Mouse (Mus musculus) kidney, embryonic 15.5 days (tissue): ENCODE results near the gene Olfr140. TPM values are rescaled to one million over a fixed set of nuclear protein-coding genes. Genes with fewer than 3 reads are reported as not detected.

ENCODE experiments used
- ATAC-seq: fragments of 200-750 bp; cut with Nextera tagmentation; replicated peaks from 2 replicates; pipeline ENCODE4 v1.8.0; 2017; ENCODE audit warnings: moderate TSS enrichment; ENCODE audit not compliant: low FRiP score
- H3K27ac ChIP-seq: fragments of 300-500 bp; sonication (generic); 2 replicates; pipeline ENCODE4 v1.5.1; 2015; ENCODE audit warnings: mild to moderate bottlenecking, inconsistent platforms
- H3K27me3 ChIP-seq: fragments of 300-500 bp; sonication (generic); 2 replicates; pipeline ENCODE4 v1.6.1; 2015; ENCODE audit warnings: inconsistent platforms
- H3K36me3 ChIP-seq: fragments of 300-500 bp; sonication (generic); 2 replicates; pipeline ENCODE4 v1.6.1; 2015; ENCODE audit warnings: inconsistent platforms
- H3K4me1 ChIP-seq: fragments of 300-500 bp; sonication (generic); 2 replicates; pipeline ENCODE4 v1.6.1; 2015; ENCODE audit warnings: inconsistent platforms
- H3K4me2 ChIP-seq: fragments of 300-500 bp; sonication (generic); 2 replicates; pipeline ENCODE4 v1.6.1; 2015; ENCODE audit warnings: moderate library complexity, mild to moderate bottlenecking, inconsistent platforms
- H3K4me3 ChIP-seq: fragments of 300-500 bp; sonication (generic); replicated peaks from 2 replicates; pipeline ENCODE4 v1.5.1; 2015; ENCODE audit warnings: mild to moderate bottlenecking, inconsistent platforms
- H3K9ac ChIP-seq: fragments of 300-500 bp; sonication (generic); 2 replicates; pipeline ENCODE4 v1.6.1; 2015; ENCODE audit warnings: mild to moderate bottlenecking, inconsistent platforms
- H3K9me3 ChIP-seq: fragments of 300-500 bp; sonication (generic); replicated peaks from 2 replicates; pipeline ENCODE4 v1.6.1; 2016; ENCODE audit warnings: inconsistent platforms
- WGBS: fragments of 180-500 bp; shearing (Covaris S2); methylation state at CpG from one replicate; pipeline ENCODE4 v1.1.7; 2015; ENCODE audit warnings: mixed read lengths; 5-methylcytosine and 5-hydroxymethylcytosine counted together
- polyA plus RNA-seq: library from polyadenylated mRNA; unstranded; fragments of >200 nt; fragmentation: Nextera tagmentation; extraction: Ambion mirVana; gene quantifications from 2 replicates; pipeline ENCODE4 v1.2.1, GENCODE M21; 2015

Gene Olfr140
- polyA plus RNA-seq = not detected in 2 replicates

- no peak for ATAC-seq
- Histone ChIP-seq H3K9me3 (no peaks in the 10 kb centered on the region), H3K4me2 (no peak within 1 kb of the TSS), H3K27me3 (no peaks in the 10 kb centered on the region), H3K27ac (no peak within 1 kb of the TSS), H3K4me3 (no peak within 1 kb of the TSS), H3K4me1 (no peaks in the 10 kb centered on the region), H3K36me3 (no peaks in the 10 kb centered on the region), H3K9ac (no peak within 1 kb of the TSS)
Observed at GRCm38 (mm10) chr2:90063494-90063893, at the start of gene Olfr140. TSS of gene Olfr140 (minus strand) at chr2:90063594.

- 65% methylated on average over 2 of the region's 2 CpGs for WGBS
- Histone ChIP-seq H3K4me2 (no peak overlapping the region), H3K4me3 (no peak overlapping the region), H3K27me3 (no peaks in the 10 kb centered on the region), H3K4me1 (no peaks in the 10 kb centered on the region), H3K27ac (no peak overlapping the region), H3K9ac (no peak overlapping the region), H3K36me3 (no peaks in the 10 kb centered on the region), H3K9me3 (no peaks in the 10 kb centered on the region; the same call in 1 of the 2 replicates)
- ATAC-seq = no peak
Observed at GRCm38 (mm10) chr2:90070065-90070464, 6.7 kb upstream of the Olfr140 start.

- Histone ChIP-seq H3K27me3 (no peaks in the 10 kb centered on the region), H3K4me2 (no peak within 1 kb of the TSS), H3K27ac (no peak within 1 kb of the TSS), H3K4me3 (no peak within 1 kb of the TSS), H3K9ac (no peak within 1 kb of the TSS), H3K9me3 (no peaks in the 10 kb centered on the region), H3K4me1 (no peaks in the 10 kb centered on the region), H3K36me3 (no peaks in the 10 kb centered on the region)
- no peak for ATAC-seq
Observed at GRCm38 (mm10) chr2:90035037-90035436, 28.4 kb downstream of the Olfr140 start, which contains the start of gene Olfr1265. TSS of gene Olfr1265 (plus strand) at chr2:90035337.

GRCm38 (mm10) chr2:90025477-90025876 is 37.9 kb downstream of the Olfr140 start, which contains the start of gene Olfr1264:
TSS of gene Olfr1264 (minus strand) at chr2:90025577.
- no peaks in the 10 kb centered on the region for H3K27me3 ChIP-seq
- H3K4me1 ChIP-seq = no peaks in the 10 kb centered on the region
- no peak for ATAC-seq
- WGBS = 66% methylated on average over 2 of the region's 2 CpGs
- no peak within 1 kb of the TSS for H3K4me3 ChIP-seq
- H3K36me3 ChIP-seq = no peaks in the 10 kb centered on the region
- no peaks in the 10 kb centered on the region for H3K9me3 ChIP-seq
- H3K4me2 ChIP-seq = no peak within 1 kb of the TSS
- no peak within 1 kb of the TSS for H3K9ac ChIP-seq
- H3K27ac ChIP-seq = no peak within 1 kb of the TSS

- H3K9ac ChIP-seq = no peak within 1 kb of the TSS
- WGBS = 77% methylated on average over 2 of the region's 2 CpGs
- no peaks in the 10 kb centered on the region for H3K9me3 ChIP-seq
- H3K27ac ChIP-seq = no peak within 1 kb of the TSS
- H3K4me2 ChIP-seq = no peak within 1 kb of the TSS
- no peak within 1 kb of the TSS for H3K4me3 ChIP-seq
- no peak for ATAC-seq
- H3K4me1 ChIP-seq = no peaks in the 10 kb centered on the region
- no peaks in the 10 kb centered on the region for H3K36me3 ChIP-seq
- no peaks in the 10 kb centered on the region for H3K27me3 ChIP-seq
Observed at GRCm38 (mm10) chr2:90011831-90012230, 51.6 kb downstream of the Olfr140 start, which contains the start of gene Olfr1263. TSS of gene Olfr1263 (plus strand) at chr2:90012131.

- no peak within 1 kb of the TSS for H3K9ac ChIP-seq
- H3K27ac ChIP-seq = no peak within 1 kb of the TSS
- no peaks in the 10 kb centered on the region for H3K4me1 ChIP-seq
- H3K36me3 ChIP-seq = no peaks in the 10 kb centered on the region
- no peaks in the 10 kb centered on the region for H3K27me3 ChIP-seq
- no peaks in the 10 kb centered on the region for H3K9me3 ChIP-seq
- H3K4me2 ChIP-seq = no peak within 1 kb of the TSS
- H3K4me3 ChIP-seq = no peak within 1 kb of the TSS
- no peak for ATAC-seq
Observed at GRCm38 (mm10) chr2:89999845-90000244, 63.5 kb downstream of the Olfr140 start, which contains the start of gene Olfr1262. TSS of gene Olfr1262 (plus strand) at chr2:90000145.

Other genes starting within 250 kb of the Olfr140 start
- not detected in 2 replicates for gene Olfr1256, start 222.0 kb downstream of the Olfr140 start, polyA plus RNA-seq
- gene Olfr48, start 215.4 kb downstream of the Olfr140 start, polyA plus RNA-seq = not detected in 2 replicates
- not detected in 2 replicates for gene Olfr1257, start 185.2 kb downstream of the Olfr140 start, polyA plus RNA-seq
- gene Olfr1258, start 136.3 kb downstream of the Olfr140 start, polyA plus RNA-seq = not detected in 2 replicates
- gene Olfr1259, start 114.9 kb downstream of the Olfr140 start, polyA plus RNA-seq = not detected in 2 replicates
- not detected in 2 replicates for gene Olfr1260, start 89.3 kb downstream of the Olfr140 start, polyA plus RNA-seq
- not detected in 2 replicates for gene Olfr1261, start 72.4 kb downstream of the Olfr140 start, polyA plus RNA-seq
- gene Olfr1262, start 63.4 kb downstream of the Olfr140 start, polyA plus RNA-seq = not detected in 2 replicates
- gene Olfr1263, start 51.5 kb downstream of the Olfr140 start, polyA plus RNA-seq = not detected in 2 replicates
- not detected in 2 replicates for gene Olfr1264, start 38.0 kb downstream of the Olfr140 start, polyA plus RNA-seq
- not detected in 2 replicates for gene Olfr1265, start 28.3 kb downstream of the Olfr140 start, polyA plus RNA-seq
- not detected in 2 replicates for gene Olfr1269, start 57.8 kb upstream of the Olfr140 start, polyA plus RNA-seq
- not detected in 2 replicates for gene Olfr32, start 78.7 kb upstream of the Olfr140 start, polyA plus RNA-seq
- 0.06 TPM in 1 of 2 replicates, not detected in the other for gene Olfr1270, start 89.5 kb upstream of the Olfr140 start, polyA plus RNA-seq
- not detected in 2 replicates for gene Olfr1506, start 160.9 kb upstream of the Olfr140 start, polyA plus RNA-seq
- not detected in 2 replicates for gene Olfr142, start 194.0 kb upstream of the Olfr140 start, polyA plus RNA-seq
- not detected in 2 replicates for gene Olfr1271, start 207.4 kb upstream of the Olfr140 start, polyA plus RNA-seq
- not detected in 2 replicates for gene Olfr1272, start 229.2 kb upstream of the Olfr140 start, polyA plus RNA-seq